Mouse (Mus musculus) neural tube, embryonic 11.5 days (tissue): Measurements from ENCODE around the gene Tmem50a. TPM values are rescaled to one million over a fixed set of nuclear protein-coding genes. Genes with fewer than 3 reads are reported as not detected.

Experiments
- ATAC-seq: fragments of 200-750 bp; cut with Nextera tagmentation; 2 replicates; pipeline ENCODE4 v1.8.0; 2017; ENCODE audit warnings: moderate number of reproducible peaks, mild to moderate bottlenecking, moderate TSS enrichment, moderate library complexity; ENCODE audit not compliant: insufficient read depth, low FRiP score, low TSS enrichment
- DNase-seq: peaks from one replicate; pipeline ENCODE4 v3.0.0-alpha.2; 2015; ENCODE audit warnings: low spot score
- H3K27ac ChIP-seq: fragments of 300-500 bp; sonication (generic); 2 replicates; pipeline ENCODE4 v1.5.1; 2014; ENCODE audit warnings: low read depth, mild to moderate bottlenecking, low read length
- H3K27me3 ChIP-seq: fragments of 300-500 bp; sonication (generic); 2 replicates; pipeline ENCODE4 v1.6.1; 2014; ENCODE audit warnings: mild to moderate bottlenecking, low read length, mixed read lengths; ENCODE audit not compliant: control insufficient read depth, insufficient read depth
- H3K36me3 ChIP-seq: fragments of 300-500 bp; sonication (generic); 2 replicates; pipeline ENCODE4 v1.6.1; 2014; ENCODE audit warnings: mild to moderate bottlenecking, low read length, moderate library complexity, mixed read lengths; ENCODE audit not compliant: control insufficient read depth, insufficient read depth
- H3K4me1 ChIP-seq: fragments of 300-500 bp; sonication (generic); 2 replicates; pipeline ENCODE4 v1.6.1; 2014; ENCODE audit warnings: low read length, mixed read lengths; ENCODE audit not compliant: control insufficient read depth, insufficient read depth
- H3K4me2 ChIP-seq: fragments of 300-500 bp; sonication (generic); 2 replicates; pipeline ENCODE4 v1.6.1; 2014; ENCODE audit warnings: low read depth, mild to moderate bottlenecking, moderate library complexity
- H3K4me3 ChIP-seq: fragments of 300-500 bp; sonication (generic); 2 replicates; pipeline ENCODE4 v1.5.1; 2014; ENCODE audit warnings: low read depth, low read length
- H3K9ac ChIP-seq: fragments of 300-500 bp; sonication (generic); 2 replicates; pipeline ENCODE4 v1.6.1; 2014; ENCODE audit warnings: mild to moderate bottlenecking, low read length
- H3K9me3 ChIP-seq: fragments of 300-500 bp; sonication (generic); 2 replicates; pipeline ENCODE4 v1.6.1; 2016; ENCODE audit warnings: low read length; ENCODE audit not compliant: control insufficient read depth
- WGBS: fragments of 180-500 bp; shearing (Covaris S2); extraction: QIAGEN DNeasy Blood & Tissue Kit; methylation state at CpG from one replicate; pipeline ENCODE4 v1.1.7; 2014; 5-methylcytosine and 5-hydroxymethylcytosine counted together
- polyA plus RNA-seq: library from polyadenylated mRNA; unstranded; fragments of >200 nt; fragmentation: Nextera tagmentation; extraction: Ambion mirVana; gene quantifications from 2 replicates; pipeline ENCODE4 v1.2.1, GENCODE M21; 2014

The Tmem50a gene
- polyA plus RNA-seq, 1 experiment from 2014 or later, result 150 TPM

DNA sequence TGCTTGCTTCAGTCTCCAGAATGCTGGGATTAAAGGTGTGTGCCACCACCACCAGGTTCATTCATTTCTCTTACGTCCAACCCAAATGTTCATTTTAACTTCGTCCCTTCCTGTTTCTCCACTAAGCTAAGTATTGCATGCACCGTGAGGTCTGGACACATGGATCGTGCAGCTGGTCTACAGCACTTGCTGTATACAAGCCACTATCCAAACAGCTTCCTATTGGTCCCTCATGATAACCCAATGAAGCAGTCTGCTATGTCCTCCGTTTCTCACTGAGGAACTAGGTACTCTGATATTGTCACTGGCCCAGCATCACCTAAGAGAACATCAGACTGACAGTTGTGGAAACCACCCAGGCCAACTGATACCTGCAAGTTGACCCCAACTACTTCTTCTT is 49.0 kb downstream of the Tmem50a start:
- peaks cover 19% of the 10 kb centered on the region for H3K27me3 ChIP-seq
- H3K36me3 ChIP-seq, result no peaks in the 10 kb centered on the region
- H3K27ac ChIP-seq, result no peak overlapping the region
- 92% methylated on average over 5 of the region's 5 CpGs for WGBS
- no peak overlapping the region for H3K4me3 ChIP-seq
- H3K4me1 ChIP-seq, result no peaks in the 10 kb centered on the region
- no peak for DNase-seq
- no peak overlapping the region for H3K4me2 ChIP-seq
- ATAC-seq, result no peak
- no peaks in the 10 kb centered on the region for H3K9me3 ChIP-seq
- H3K9ac ChIP-seq, result no peak overlapping the region

DNA sequence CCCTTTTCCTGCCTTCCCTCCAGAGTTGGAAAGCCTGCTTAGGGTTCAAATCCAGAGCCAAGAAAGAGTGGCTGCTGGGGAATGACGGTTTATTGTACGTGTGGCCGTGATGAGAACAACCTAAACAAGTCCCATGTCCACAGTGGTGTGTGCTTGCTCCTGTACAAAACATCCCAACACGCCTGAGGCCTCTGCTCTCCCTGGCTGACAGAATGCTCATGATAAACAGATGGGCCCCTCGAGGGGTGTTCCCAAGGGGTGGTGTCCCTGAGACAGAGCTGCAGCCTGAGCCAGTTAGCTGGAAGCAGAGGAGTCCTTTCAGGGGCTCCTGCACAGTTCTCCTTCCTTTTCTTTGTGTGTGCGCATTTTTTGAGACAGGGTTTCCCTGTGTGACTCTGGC is 49.5 kb downstream of the Tmem50a start:
- Histone ChIP-seq H3K36me3 (no peaks in the 10 kb centered on the region), H3K9me3 (no peaks in the 10 kb centered on the region), H3K9ac (no peak overlapping the region), H3K4me3 (no peak overlapping the region), H3K4me2 (no peak overlapping the region), H3K27me3 (peaks cover 16% of the 10 kb centered on the region), H3K27ac (no peak overlapping the region), H3K4me1 (no peaks in the 10 kb centered on the region)
- ATAC-seq (no peak), DNase-seq (no peak)
- whole genome bisulfite sequencing, result 75% methylated on average over 6 of the region's 6 CpGs

DNA sequence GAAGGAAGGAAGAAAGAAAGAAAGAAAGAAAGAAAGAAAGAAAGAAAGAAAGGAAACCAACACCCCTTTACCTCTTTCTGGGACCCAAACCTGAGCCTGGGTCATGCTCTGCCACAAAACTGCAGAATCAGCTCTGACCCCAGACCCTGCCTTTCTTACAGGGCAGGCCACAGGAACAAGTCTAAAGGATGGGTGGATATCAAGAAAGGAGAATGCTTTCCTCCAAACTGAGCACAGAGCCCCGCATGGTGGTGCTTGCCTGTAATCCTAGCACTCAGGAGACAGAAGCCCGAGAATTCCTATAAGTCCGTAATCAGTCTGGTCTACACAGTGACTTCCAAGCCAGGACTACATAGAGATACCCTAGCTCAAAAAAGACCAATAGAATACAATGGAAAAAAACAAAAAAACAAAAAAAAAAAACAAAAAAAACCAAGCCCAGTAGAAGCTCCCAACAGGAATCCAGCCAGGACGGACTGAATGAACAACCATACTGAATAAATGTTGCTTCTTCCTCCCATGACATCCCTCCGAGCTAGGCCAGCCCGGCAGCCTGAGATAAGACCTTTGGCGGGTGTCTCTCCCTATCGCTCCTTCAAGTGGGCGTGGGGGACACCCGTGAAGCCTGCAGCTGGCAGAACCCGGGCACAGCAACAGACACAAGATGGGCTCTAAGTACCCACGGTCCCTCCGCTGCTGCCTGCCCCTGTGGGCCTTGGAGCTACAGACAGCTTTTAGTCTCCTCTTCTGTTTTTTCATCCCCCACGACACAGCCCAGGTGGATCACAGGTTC is 50.7 kb downstream of the Tmem50a start, which contains the start of gene Rhd:
Gene Rhd, plus strand, starts transcription at position 600 of the 793 bp plus-strand sequence.
- Histone ChIP-seq H3K27me3 (peaks cover 7% of the 10 kb centered on the region), H3K9ac (no peak within 1 kb of the TSS), H3K4me2 (no peak within 1 kb of the TSS), H3K4me1 (no peaks in the 10 kb centered on the region), H3K4me3 (no peak within 1 kb of the TSS; the same call in 1 of the 2 replicates), H3K9me3 (no peaks in the 10 kb centered on the region), H3K27ac (no peak within 1 kb of the TSS), H3K36me3 (no peaks in the 10 kb centered on the region)
- DNase-seq, result no peak
- 76% methylated on average over 14 of the region's 14 CpGs for WGBS
- no peak for ATAC-seq

DNA sequence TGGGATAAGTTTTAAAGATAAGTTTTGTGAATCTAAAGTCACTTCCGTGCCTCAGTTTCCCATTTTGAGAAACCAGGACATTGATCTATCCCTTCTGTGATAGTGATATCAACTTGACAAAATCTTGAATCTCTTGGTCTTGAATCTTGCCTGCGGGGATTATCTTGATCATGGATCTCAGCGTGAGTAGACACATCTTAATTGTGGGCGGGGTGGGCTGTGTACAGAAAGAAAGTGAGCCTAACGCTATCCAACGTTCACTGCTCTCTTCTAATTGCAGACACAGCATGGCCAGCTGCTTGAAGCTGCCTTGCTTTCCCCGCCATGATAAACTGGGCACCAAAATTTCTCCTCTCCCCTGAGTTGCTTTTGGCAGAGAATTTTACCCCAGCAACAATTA is 51.8 kb downstream of the Tmem50a start:
- no peak overlapping the region for H3K9ac ChIP-seq
- H3K27ac ChIP-seq, result no peak overlapping the region
- ATAC-seq (no peak), DNase-seq (no peak)
- H3K9me3 ChIP-seq, result no peaks in the 10 kb centered on the region
- no peak overlapping the region for H3K4me2 ChIP-seq
- H3K27me3 ChIP-seq, result no peaks in the 10 kb centered on the region
- no peak overlapping the region for H3K4me3 ChIP-seq
- WGBS, result 87% methylated on average over 7 of the region's 7 CpGs
- H3K36me3 ChIP-seq, result no peaks in the 10 kb centered on the region
- H3K4me1 ChIP-seq, result no peaks in the 10 kb centered on the region

DNA sequence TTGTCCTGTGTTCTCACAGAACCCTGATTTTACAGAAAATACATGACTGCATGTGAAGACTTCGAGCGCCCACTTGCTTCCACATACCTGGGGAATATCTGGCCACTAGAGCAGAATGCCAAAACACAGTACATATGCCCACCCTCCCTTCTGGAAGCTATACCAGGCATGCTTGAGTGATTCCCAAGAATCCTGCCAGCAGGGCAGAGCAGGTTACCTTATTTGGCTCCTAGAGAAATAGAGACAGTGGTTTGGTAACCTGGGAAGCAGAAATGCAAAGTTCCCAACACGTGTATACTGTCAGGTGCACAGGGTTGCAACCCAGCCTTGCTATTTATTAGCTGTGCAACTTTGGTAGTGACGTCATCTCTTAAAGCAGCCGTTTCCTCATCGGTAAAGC is 52.9 kb downstream of the Tmem50a start:
- Histone ChIP-seq H3K9me3 (no peaks in the 10 kb centered on the region), H3K27me3 (no peaks in the 10 kb centered on the region), H3K4me1 (no peaks in the 10 kb centered on the region), H3K27ac (no peak overlapping the region), H3K4me2 (no peak overlapping the region), H3K9ac (no peak overlapping the region), H3K36me3 (no peaks in the 10 kb centered on the region), H3K4me3 (no peak overlapping the region)
- 91% methylated on average over 6 of the region's 6 CpGs for WGBS
- no peak for DNase-seq
- ATAC-seq, result no peak

DNA sequence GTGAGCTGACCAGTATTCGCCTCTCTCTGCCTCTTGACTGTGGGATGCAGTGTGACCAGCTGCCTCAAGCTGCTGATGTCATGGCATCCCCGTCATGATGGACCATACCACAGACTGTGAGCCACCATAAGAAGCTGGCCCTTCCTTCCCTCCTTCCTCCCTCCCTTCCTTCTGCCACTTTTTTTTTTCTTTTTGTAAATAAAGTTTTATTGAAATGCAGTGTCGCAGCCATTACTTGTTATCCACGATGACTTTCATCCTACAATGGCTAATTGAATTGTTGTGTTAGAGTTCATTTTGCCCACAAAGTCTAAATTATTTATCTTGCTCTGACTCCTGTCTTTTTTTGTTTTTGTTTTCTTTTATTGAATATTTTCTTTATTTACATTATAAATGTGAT is 56.3 kb downstream of the Tmem50a start:
- no peak overlapping the region for H3K27ac ChIP-seq
- H3K27me3 ChIP-seq, result 0 out of 2 replicates have a peak, but pooled peaks cover 4% of the 10 kb centered on the region
- no peaks in the 10 kb centered on the region for H3K9me3 ChIP-seq
- DNase-seq (no peak), ATAC-seq (no peak)
- H3K4me1 ChIP-seq, result no peaks in the 10 kb centered on the region
- no peak overlapping the region for H3K4me3 ChIP-seq
- WGBS, result 96% methylated on average over 4 of the region's 4 CpGs
- no peaks in the 10 kb centered on the region for H3K36me3 ChIP-seq
- no peak overlapping the region for H3K9ac ChIP-seq
- no peak overlapping the region for H3K4me2 ChIP-seq

DNA sequence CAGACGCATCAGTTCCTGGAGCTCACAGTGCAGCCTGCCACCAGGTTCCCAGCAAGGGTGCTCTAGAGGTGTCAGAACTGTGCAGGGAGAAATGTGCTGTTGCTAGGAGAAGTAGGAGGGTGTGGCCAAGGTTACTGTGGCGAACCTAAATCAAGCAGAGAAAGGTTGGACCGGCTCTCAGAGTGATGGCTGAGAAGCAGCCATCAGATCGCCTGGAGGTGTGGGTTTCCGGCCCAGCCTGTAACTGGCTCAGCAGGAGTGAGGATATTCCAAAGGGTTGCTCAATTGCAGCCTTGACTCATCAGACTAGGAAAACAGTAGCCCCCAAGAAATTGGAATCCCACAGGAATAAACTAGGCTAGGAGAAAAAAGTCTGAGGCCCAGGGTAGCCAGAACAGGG is 58.3 kb downstream of the Tmem50a start:
- Histone ChIP-seq H3K9me3 (no peaks in the 10 kb centered on the region), H3K27ac (no peak overlapping the region), H3K27me3 (0 out of 2 replicates have a peak, but pooled peaks cover 4% of the 10 kb centered on the region), H3K36me3 (no peaks in the 10 kb centered on the region), H3K4me1 (peaks cover 7% of the 10 kb centered on the region), H3K9ac (no peak overlapping the region), H3K4me3 (no peak overlapping the region), H3K4me2 (no peak overlapping the region)
- WGBS, result 26% methylated on average over 5 of the region's 5 CpGs
- ATAC-seq, result no peak
- no peak for DNase-seq

DNA sequence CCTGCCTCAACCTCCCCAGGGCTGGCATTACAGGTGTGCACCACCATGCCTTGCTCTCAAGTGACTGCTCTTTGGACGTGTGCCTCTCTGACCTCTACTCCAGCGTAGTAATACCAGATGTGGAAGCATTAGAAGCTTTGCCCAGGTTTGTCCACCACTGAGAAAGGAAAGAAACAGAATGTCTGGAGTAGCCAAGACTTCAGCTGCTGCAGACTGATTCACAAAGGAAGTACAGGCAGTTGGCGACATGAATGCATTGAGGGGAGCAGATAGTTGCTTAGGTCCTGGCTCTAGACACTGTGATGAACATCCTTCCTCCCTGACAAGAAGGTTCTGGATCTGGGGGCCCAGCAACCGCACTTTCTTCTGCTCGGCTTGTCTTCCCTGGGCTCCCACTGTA is 58.8 kb downstream of the Tmem50a start:
- H3K9me3 ChIP-seq, result no peaks in the 10 kb centered on the region
- 0 out of 2 replicates have a peak, but pooled peaks cover 4% of the 10 kb centered on the region for H3K27me3 ChIP-seq
- no peak overlapping the region for H3K27ac ChIP-seq
- DNase-seq (no peak), ATAC-seq (no peak)
- no peaks in the 10 kb centered on the region for H3K36me3 ChIP-seq
- no peak overlapping the region for H3K4me3 ChIP-seq
- no peak overlapping the region for H3K9ac ChIP-seq
- no peak overlapping the region for H3K4me2 ChIP-seq
- H3K4me1 ChIP-seq, result peaks cover 11% of the 10 kb centered on the region
- 57% methylated on average over 5 of the region's 5 CpGs for WGBS

DNA sequence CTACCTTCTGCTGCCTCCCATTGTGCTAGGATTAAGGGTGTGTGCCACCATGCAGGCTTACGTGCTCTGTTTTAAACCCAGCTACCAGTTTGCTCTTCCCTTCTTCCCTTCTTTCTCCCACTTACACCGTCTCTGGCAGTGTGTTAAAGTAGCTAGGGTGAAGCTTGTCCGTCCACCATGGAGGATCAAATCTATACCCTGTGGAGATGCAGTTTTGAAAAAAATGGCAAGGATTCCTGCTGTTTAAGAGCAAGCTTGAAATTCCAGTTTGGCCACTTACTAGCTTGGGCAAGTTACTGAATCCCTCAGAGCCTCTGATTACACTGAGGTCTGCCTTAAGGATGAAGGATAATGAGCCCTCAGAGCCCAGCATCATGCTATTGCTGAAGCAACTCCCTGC is 59.5 kb downstream of the Tmem50a start:
- DNase-seq (no peak), ATAC-seq (no peak)
- Histone ChIP-seq H3K4me2 (no peak overlapping the region), H3K27ac (no peak overlapping the region), H3K4me1 (peaks cover 12% of the 10 kb centered on the region), H3K9me3 (no peaks in the 10 kb centered on the region), H3K36me3 (no peaks in the 10 kb centered on the region), H3K9ac (no peak overlapping the region), H3K27me3 (0 out of 2 replicates have a peak, but pooled peaks cover 4% of the 10 kb centered on the region), H3K4me3 (no peak overlapping the region)
- WGBS, result 69% methylated on average over 3 of the region's 3 CpGs
